Mouse (Mus musculus) limb, embryonic 11.5 days (tissue): ENCODE data around the gene Ccdc61. TPM values are rescaled to one million over a fixed set of nuclear protein-coding genes. Genes with fewer than 3 reads are reported as not detected.

Experiments used
- ATAC-seq: fragments of 200-750 bp; cut with Nextera tagmentation; 2 replicates; pipeline ENCODE4 v1.8.0; 2017; ENCODE audit warnings: low read depth; ENCODE audit not compliant: insufficient number of reproducible peaks, low FRiP score, low TSS enrichment
- DNase-seq: peaks from one replicate; pipeline ENCODE4 v3.0.0-alpha.2; 2015; ENCODE audit warnings: low spot score
- H3K27ac ChIP-seq: fragments of 300-500 bp; sonication (generic); replicated peaks from 2 replicates; pipeline ENCODE4 v1.5.1; 2014; ENCODE audit warnings: low read depth, mild to moderate bottlenecking, low read length
- H3K27me3 ChIP-seq: fragments of 300-500 bp; sonication (generic); 2 replicates; pipeline ENCODE4 v1.6.1; 2014; ENCODE audit warnings: mild to moderate bottlenecking, low read length, mixed read lengths; ENCODE audit not compliant: control insufficient read depth, insufficient read depth
- H3K36me3 ChIP-seq: fragments of 300-500 bp; sonication (generic); 2 replicates; pipeline ENCODE4 v1.6.1; 2014; ENCODE audit warnings: mild to moderate bottlenecking, low read length, moderate library complexity, mixed read lengths; ENCODE audit not compliant: control insufficient read depth, insufficient read depth
- H3K4me1 ChIP-seq: fragments of 300-500 bp; sonication (generic); 2 replicates; pipeline ENCODE4 v1.6.1; 2014; ENCODE audit warnings: low read length, mixed read lengths; ENCODE audit not compliant: control insufficient read depth, insufficient read depth
- H3K4me2 ChIP-seq: fragments of 300-500 bp; sonication (generic); 2 replicates; pipeline ENCODE4 v1.6.1; 2014; ENCODE audit warnings: low read depth, mild to moderate bottlenecking, moderate library complexity; ENCODE audit not compliant: severe bottlenecking
- H3K4me3 ChIP-seq: fragments of 300-500 bp; sonication (generic); 2 replicates; pipeline ENCODE4 v1.5.1; 2014; ENCODE audit warnings: low read depth, low read length
- H3K9ac ChIP-seq: fragments of 300-500 bp; sonication (generic); 2 replicates; pipeline ENCODE4 v1.6.1; 2014; ENCODE audit warnings: mild to moderate bottlenecking, low read length
- H3K9me3 ChIP-seq: fragments of 300-500 bp; sonication (generic); 2 replicates; pipeline ENCODE4 v1.6.1; 2016; ENCODE audit warnings: low read length; ENCODE audit not compliant: control insufficient read depth
- WGBS: fragments of 180-500 bp; shearing (Covaris S2); extraction: QIAGEN DNeasy Blood & Tissue Kit; methylation state at CpG from one replicate; pipeline ENCODE4 v1.1.7; 2014; 5-methylcytosine and 5-hydroxymethylcytosine counted together
- polyA plus RNA-seq: library from polyadenylated mRNA; unstranded; fragments of >200 nt; fragmentation: Nextera tagmentation; extraction: Ambion mirVana; gene quantifications from 2 replicates; pipeline ENCODE4 v1.2.1, GENCODE M21; 2014

Gene Ccdc61
- polyA plus RNA-seq, 1 experiment from 2014 or later, result 23.4 TPM

GRCm38 (mm10) chr7:18923711-18924191 is 13.5 kb upstream of the Ccdc61 start:
- ATAC-seq (no peak), DNase-seq (no peak)
- WGBS, result 31% methylated on average over 4 of the region's 4 CpGs
- Histone ChIP-seq H3K4me2 (no peak overlapping the region), H3K9ac (no peak overlapping the region; the same call in 1 of the 2 replicates), H3K27me3 (peaks cover 49% of the 10 kb centered on the region), H3K27ac (no peak overlapping the region), H3K4me3 (no peak overlapping the region), H3K9me3 (no peaks in the 10 kb centered on the region), H3K4me1 (peaks cover 4% of the 10 kb centered on the region; the same call in 1 of the 2 replicates), H3K36me3 (no peaks in the 10 kb centered on the region)

GRCm38 (mm10) chr7:18923267-18923666 is 13.1 kb upstream of the Ccdc61 start:
- no peaks in the 10 kb centered on the region for H3K9me3 ChIP-seq
- peaks cover 4% of the 10 kb centered on the region; the same call in 1 of the 2 replicates for H3K4me1 ChIP-seq
- peaks cover 48% of the 10 kb centered on the region for H3K27me3 ChIP-seq
- H3K27ac ChIP-seq, result no peak overlapping the region
- no peaks in the 10 kb centered on the region for H3K36me3 ChIP-seq
- no peak overlapping the region for H3K4me2 ChIP-seq
- H3K4me3 ChIP-seq, result no peak overlapping the region
- no peak for ATAC-seq
- no peak overlapping the region for H3K9ac ChIP-seq
- WGBS, result 75% methylated on average over 11 of the region's 11 CpGs
- DNase-seq, result no peak

GRCm38 (mm10) chr7:18922807-18923206 is 12.6 kb upstream of the Ccdc61 start:
- Histone ChIP-seq H3K36me3 (no peaks in the 10 kb centered on the region), H3K4me2 (no peak overlapping the region), H3K9ac (no peak overlapping the region), H3K4me1 (peaks cover 4% of the 10 kb centered on the region; the same call in 1 of the 2 replicates), H3K27me3 (peaks cover 44% of the 10 kb centered on the region), H3K9me3 (no peaks in the 10 kb centered on the region), H3K27ac (no peak overlapping the region), H3K4me3 (no peak overlapping the region)
- ATAC-seq (no peak), DNase-seq (no peak)
- 61% methylated on average over 5 of the region's 5 CpGs for WGBS

GRCm38 (mm10) chr7:18921069-18921468 is 10.9 kb upstream of the Ccdc61 start:
- Histone ChIP-seq H3K36me3 (no peaks in the 10 kb centered on the region), H3K27me3 (peaks cover 26% of the 10 kb centered on the region), H3K4me3 (no peak overlapping the region), H3K27ac (no peak overlapping the region), H3K9me3 (no peaks in the 10 kb centered on the region), H3K4me1 (peaks cover 2% of the 10 kb centered on the region; the same call in 1 of the 2 replicates), H3K9ac (no peak overlapping the region), H3K4me2 (peak overlapping the region; percentile 2; the same call in 1 of the 2 replicates)
- DNase-seq (peak; percentile 37), ATAC-seq (no peak)
- 2% methylated on average over 12 of the region's 12 CpGs for WGBS

- Histone ChIP-seq H3K4me3 (no peak overlapping the region), H3K9me3 (no peaks in the 10 kb centered on the region), H3K36me3 (no peaks in the 10 kb centered on the region), H3K4me1 (no peaks in the 10 kb centered on the region), H3K4me2 (no peak overlapping the region), H3K27ac (no peak overlapping the region), H3K9ac (no peak overlapping the region), H3K27me3 (peaks cover 3% of the 10 kb centered on the region)
- DNase-seq (no peak), ATAC-seq (no peak)
- 52% methylated on average over 3 of the region's 3 CpGs for WGBS
Observed at GRCm38 (mm10) chr7:18917931-18918330, 7.7 kb upstream of the Ccdc61 start.

- no peak for ATAC-seq
- H3K9me3 ChIP-seq, result no peaks in the 10 kb centered on the region
Observed at GRCm38 (mm10) chr7:18916254-18916653, 6.0 kb upstream of the Ccdc61 start.

GRCm38 (mm10) chr7:18909797-18910196 is 418 bp downstream of the Ccdc61 start:
- Histone ChIP-seq H3K36me3 (no peaks in the 10 kb centered on the region), H3K27ac (no peak overlapping the region), H3K4me3 (peak overlapping the region; percentile 64), H3K9me3 (no peaks in the 10 kb centered on the region), H3K27me3 (no peaks in the 10 kb centered on the region), H3K4me2 (peak overlapping the region; percentile 62), H3K9ac (peak overlapping the region; percentile 64), H3K4me1 (0 out of 2 replicates have a peak, but pooled peaks cover 3% of the 10 kb centered on the region)
- DNase-seq (no peak), ATAC-seq (no peak)
- WGBS, result 9% methylated on average over 17 of the region's 17 CpGs

More at GRCm38 (mm10) chr7:18916254-18916653, 6.0 kb upstream of the Ccdc61 start:
- H3K27me3 ChIP-seq, result no peaks in the 10 kb centered on the region; the same call in 1 of the 2 replicates
- no peaks in the 10 kb centered on the region for H3K4me1 ChIP-seq
- no peak overlapping the region for H3K9ac ChIP-seq
- no peaks in the 10 kb centered on the region for H3K36me3 ChIP-seq
- 68% methylated on average over 4 of the region's 4 CpGs for WGBS
- no peak overlapping the region for H3K4me2 ChIP-seq
- no peak overlapping the region for H3K27ac ChIP-seq
- no peak overlapping the region for H3K4me3 ChIP-seq
- no peak for DNase-seq

GRCm38 (mm10) chr7:18904971-18905370 is 5.2 kb downstream of the Ccdc61 start:
- Histone ChIP-seq H3K9me3 (no peaks in the 10 kb centered on the region), H3K9ac (no peak overlapping the region), H3K27me3 (no peaks in the 10 kb centered on the region), H3K4me3 (no peak overlapping the region), H3K36me3 (no peaks in the 10 kb centered on the region), H3K4me2 (no peak overlapping the region), H3K4me1 (no peaks in the 10 kb centered on the region), H3K27ac (no peak overlapping the region)
- 70% methylated on average over 3 of the region's 3 CpGs for WGBS
- DNase-seq (no peak), ATAC-seq (no peak)

GRCm38 (mm10) chr7:18902486-18902885 is 7.7 kb downstream of the Ccdc61 start:
- no peaks in the 10 kb centered on the region for H3K27me3 ChIP-seq
- WGBS, result 79% methylated on average over 3 of the region's 3 CpGs
- no peak overlapping the region for H3K4me3 ChIP-seq
- no peak for DNase-seq
- no peaks in the 10 kb centered on the region for H3K36me3 ChIP-seq
- H3K9me3 ChIP-seq, result no peaks in the 10 kb centered on the region
- H3K27ac ChIP-seq, result no peak overlapping the region
- H3K9ac ChIP-seq, result no peak overlapping the region
- ATAC-seq, result no peak
- H3K4me1 ChIP-seq, result no peaks in the 10 kb centered on the region
- no peak overlapping the region for H3K4me2 ChIP-seq
